Mouse (Mus musculus): ENCODE measurements around the gene Ccdc28b. TPM values are rescaled to one million over a fixed set of nuclear protein-coding genes. Genes with fewer than 3 reads are reported as not detected.

Gene Ccdc28b
- total RNA-seq, 2 experiments from 2014 or later, result 58.0 to 66.8 TPM

Other genes starting within 250 kb of the Ccdc28b start
- gene Zbtb8a, start 245.8 kb downstream of the Ccdc28b start, total RNA-seq (2021), result 1 to 10 TPM; 2.4 to 2.9 TPM
- gene Zbtb8b, start 183.1 kb downstream of the Ccdc28b start, total RNA-seq (2021), result not detected
- gene Bsdc1, start 162.4 kb downstream of the Ccdc28b start, total RNA-seq (2021), result 10 to 100 TPM; 22.2 to 32.6 TPM
- gene Tssk3, start 132.9 kb downstream of the Ccdc28b start, total RNA-seq (2021), result not detected
- gene Fam229a, start 132.8 kb downstream of the Ccdc28b start, total RNA-seq (2021), result not detected
- 10 to 100 TPM in 1 of 2 experiments, 1 to 10 TPM in 1; 9.2 to 14.4 TPM for gene Marcksl1, start 110.4 kb downstream of the Ccdc28b start, total RNA-seq (2021)
- gene Hdac1, start 81.2 kb downstream of the Ccdc28b start, total RNA-seq (2021), result 10 to 100 TPM; 14.9 to 16.9 TPM
- under 1 TPM; 0.37 to 0.44 TPM for gene Lck, start 50.3 kb downstream of the Ccdc28b start, total RNA-seq (2021)
- under 1 TPM; 0.62 to 0.66 TPM for gene Fam167b, start 45.4 kb downstream of the Ccdc28b start, total RNA-seq (2021)
- gene Eif3i, start 23.3 kb downstream of the Ccdc28b start, total RNA-seq (2021), result 100 to 1,000 TPM; 135 to 141 TPM
- 10 to 100 TPM; 33.6 to 35.8 TPM for gene Tmem234, start 23.3 kb downstream of the Ccdc28b start, total RNA-seq (2021)
- 1 to 10 TPM; 1.0 to 1.8 TPM for gene Dcdc2b, start 9.7 kb downstream of the Ccdc28b start, total RNA-seq (2021)
- gene Iqcc, start 4.8 kb downstream of the Ccdc28b start, total RNA-seq (2021), result 10 to 100 TPM; 10.4 to 11.8 TPM
- 10 to 100 TPM; 25.5 to 28.6 TPM for gene Txlna, start 17.1 kb upstream of the Ccdc28b start, total RNA-seq (2021)
- 10 to 100 TPM; 62.8 to 64.2 TPM for gene Kpna6, start 48.8 kb upstream of the Ccdc28b start, total RNA-seq (2021)
- 1 to 10 TPM; 1.9 to 3.7 TPM for gene Tmem39b, start 72.9 kb upstream of the Ccdc28b start, total RNA-seq (2021)
- 10 to 100 TPM; 31.7 to 34.7 TPM for gene Khdrbs1, start 118.4 kb upstream of the Ccdc28b start, total RNA-seq (2021)
- gene Ptp4a2, start 187.3 kb upstream of the Ccdc28b start, total RNA-seq (2021), result 100 to 1,000 TPM; 515 to 580 TPM